Mouse (Mus musculus) kidney, adult 2 months (tissue): Measurements from ENCODE around the gene 4930442H23Rik.

Experiments used
- CTCF ChIP-seq: fragments of 200-500 bp; conservative IDR thresholded peaks from 2 replicates; pipeline ENCODE4 v1.5.1; 2011; ENCODE audit warnings: low read depth, mild to moderate bottlenecking, control low read depth, low read length, moderate library complexity, mixed read lengths; ENCODE audit not compliant: insufficient read depth, insufficient read length
- POLR2A ChIP-seq: fragments of 200-500 bp; IDR thresholded peaks from one replicate; pipeline ENCODE4 v1.6.1; 2011; ENCODE audit warnings: low read depth, low read length, control low read depth

DNA sequence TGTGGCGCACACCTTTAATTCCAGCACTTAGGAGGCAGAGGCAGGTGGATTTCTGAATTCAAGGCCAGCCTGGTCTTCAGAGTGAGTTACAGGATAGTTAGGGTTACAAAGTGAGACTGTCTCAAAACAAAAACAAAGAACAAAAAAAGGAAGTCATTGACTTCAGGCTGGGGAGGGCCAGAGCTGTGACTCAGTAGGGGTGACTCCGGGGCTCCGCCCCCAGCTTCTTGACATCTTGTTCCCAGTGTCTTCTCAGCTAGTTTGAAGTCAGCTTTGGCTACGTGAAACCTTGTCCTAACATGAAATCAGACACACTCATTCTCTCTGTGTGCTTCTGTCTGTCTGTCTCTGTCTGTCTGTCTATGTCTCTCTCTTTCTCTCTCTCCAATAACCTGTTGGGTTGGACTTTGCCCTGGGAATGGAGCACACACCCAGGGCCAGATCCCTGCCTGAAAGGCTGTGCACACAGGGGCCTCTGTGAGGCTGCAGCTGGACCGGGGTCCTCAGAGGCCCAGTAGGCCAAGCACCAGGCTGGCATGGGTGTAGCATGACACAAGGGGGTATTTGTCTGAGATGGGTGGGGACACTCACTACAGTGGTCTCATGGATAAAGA is 37.9 kb upstream of the 4930442H23Rik start:
- no peak for TF ChIP-seq POLR2A
- no peak for TF ChIP-seq CTCF
